Mouse (Mus musculus) c-Kit-positive CD71-negative TER-119-negative erythroid progenitor cells, embryonic 14.5 days (primary cell): ENCODE results near the gene Cd300ld3.

Source experiments
- DNase-seq: peaks from one replicate; pipeline ENCODE4 v3.0.0-alpha.2; 2013; ENCODE audit warnings: low read depth

Cd300ld3 gene

GRCm38 (mm10) chr11:115048259-115048658 lies at the start of gene Cd300ld3:
Gene Cd300ld3 (minus strand): TSS chr11:115048409.
- DNase-seq: no peak

- DNase-seq: no peak
Measured at GRCm38 (mm10) chr11:115092140-115092539, 43.9 kb upstream of the Cd300ld3 start.

GRCm38 (mm10) chr11:115091362-115091901 lies 43.2 kb upstream of the Cd300ld3 start, which contains the start of gene Rab37:
Gene Rab37 (plus strand): TSS chr11:115091431.
- no peak for DNase-seq

GRCm38 (mm10) chr11:115089853-115090252 lies 41.6 kb upstream of the Cd300ld3 start:
- DNase-seq: no peak

GRCm38 (mm10) chr11:115086213-115086612 lies 38.0 kb upstream of the Cd300ld3 start:
- no peak for DNase-seq

GRCm38 (mm10) chr11:115085064-115085463 lies 36.9 kb upstream of the Cd300ld3 start:
- no peak for DNase-seq

GRCm38 (mm10) chr11:115084595-115084994 lies 36.4 kb upstream of the Cd300ld3 start:
- no peak for DNase-seq

- peak; percentile 76 for DNase-seq
Measured at GRCm38 (mm10) chr11:115083376-115084139, 35.3 kb upstream of the Cd300ld3 start.

GRCm38 (mm10) chr11:115082196-115082595 lies 34.0 kb upstream of the Cd300ld3 start:
- DNase-seq: no peak

GRCm38 (mm10) chr11:115081373-115081772 lies 33.2 kb upstream of the Cd300ld3 start:
- DNase-seq: no peak

GRCm38 (mm10) chr11:115080886-115081285 lies 32.7 kb upstream of the Cd300ld3 start:
- peak; percentile 63 for DNase-seq

GRCm38 (mm10) chr11:115078680-115079079 lies 30.5 kb upstream of the Cd300ld3 start:
- no peak for DNase-seq

GRCm38 (mm10) chr11:115077436-115077835 lies 29.2 kb upstream of the Cd300ld3 start:
- no peak for DNase-seq

GRCm38 (mm10) chr11:115075859-115076258 lies 27.6 kb upstream of the Cd300ld3 start:
- DNase-seq: no peak

GRCm38 (mm10) chr11:115075407-115075806 lies 27.2 kb upstream of the Cd300ld3 start:
- DNase-seq: no peak

- DNase-seq: no peak
Measured at GRCm38 (mm10) chr11:115073002-115073401, 24.8 kb upstream of the Cd300ld3 start.

GRCm38 (mm10) chr11:115071631-115072294 lies 23.6 kb upstream of the Cd300ld3 start:
- no peak for DNase-seq

- DNase-seq: no peak
Measured at GRCm38 (mm10) chr11:115071015-115071551, 22.9 kb upstream of the Cd300ld3 start.

GRCm38 (mm10) chr11:115066768-115067167 lies 18.6 kb upstream of the Cd300ld3 start:
- DNase-seq: no peak

GRCm38 (mm10) chr11:115062077-115062476 lies 13.9 kb upstream of the Cd300ld3 start, which contains the start of gene Cd300e:
Gene Cd300e (minus strand): TSS chr11:115062177.
- DNase-seq: no peak

GRCm38 (mm10) chr11:115059797-115060196 lies 11.6 kb upstream of the Cd300ld3 start:
- DNase-seq: no peak

GRCm38 (mm10) chr11:115058701-115059100 lies 10.5 kb upstream of the Cd300ld3 start:
- no peak for DNase-seq

- no peak for DNase-seq
Measured at GRCm38 (mm10) chr11:115054537-115054936, 6.3 kb upstream of the Cd300ld3 start.
